Mouse (Mus musculus): ENCODE data around the gene Gm45717. TPM values are rescaled to one million over a fixed set of nuclear protein-coding genes. Genes with fewer than 3 reads are reported as not detected.

Gm45717 gene
- not detected for total RNA-seq (2021)
- not detected in 2 replicates for polyA plus RNA-seq (2012; rRNA removed)
- long read RNA-seq: 0 reads

- intact Hi-C loops (cut with DNase I): loop anchor here (5.0 kb wide), 1 partner anchor 49 kb away; no protein-coding TSS in a partner anchor
- Histone ChIP-seq H3K27me3 (ENCODE audit: control insufficient read depth, insufficient read depth, low read length) (no peaks in the 10 kb centered on the region), H3K4me1 (ENCODE audit: control insufficient read depth, insufficient read depth, low read length) (peaks cover 28% of the 10 kb centered on the region), H3K36me3 (ENCODE audit: control insufficient read depth, insufficient read depth, low read length) (peaks cover 3% of the 10 kb centered on the region; the same call in 1 of the 2 replicates), H3K79me2 (replicated peaks; ENCODE audit: control insufficient read depth, insufficient read depth, low read length) (no peaks in the 10 kb centered on the region), H3K9ac (ENCODE audit: low read depth, low read length) (peak within 1 kb of the TSS; percentile 67), H3K27ac (peak within 1 kb of the TSS; percentile 95), H3K4me3 (peak within 1 kb of the TSS; percentile 69)
- peak; percentile 81 to 89 for DNase-seq
- 12% methylated on average over 11 of the region's 11 CpGs for WGBS
- TF ChIP-seq EP300 (IDR thresholded peaks at IDR 0.05; ENCODE audit: insufficient read depth, low read depth, low read length) (peak; percentile 90), POLR2A (IDR thresholded peaks at IDR 0.05; ENCODE audit: insufficient read depth, low read depth, low read length) (peak; percentile 96), CTCF (IDR thresholded peaks at IDR 0.05) (no peak)
Observed at GRCm38 (mm10) chr7:140955758-140956555, at the start of gene Gm45717, which contains the start of gene Ifitm2. Gene Gm45717, minus strand, starts transcription at chr7:140955937. Gene Ifitm2, minus strand, starts transcription at chr7:140955987.

- 66% methylated on average over 5 of the region's 5 CpGs for WGBS
- Histone ChIP-seq H3K27ac (no peak overlapping the region), H3K9ac (ENCODE audit: low read depth, low read length) (no peak overlapping the region), H3K4me1 (ENCODE audit: control insufficient read depth, insufficient read depth, low read length) (no peaks in the 10 kb centered on the region), H3K36me3 (ENCODE audit: control insufficient read depth, insufficient read depth, low read length) (no peaks in the 10 kb centered on the region), H3K4me3 (no peak overlapping the region), H3K79me2 (replicated peaks; ENCODE audit: control insufficient read depth, insufficient read depth, low read length) (no peaks in the 10 kb centered on the region), H3K27me3 (ENCODE audit: control insufficient read depth, insufficient read depth, low read length) (no peaks in the 10 kb centered on the region)
- no peak for TF ChIP-seq EP300 (IDR thresholded peaks at IDR 0.05; ENCODE audit: insufficient read depth, low read depth, low read length)
- intact Hi-C loops (cut with DNase I): no loop called here
- DNase-seq: no peak
Observed at GRCm38 (mm10) chr7:141003248-141004010, 47.7 kb upstream of the Gm45717 start.

- intact Hi-C loops (cut with DNase I): no loop called here
- DNase-seq: no peak
- WGBS: 72% methylated on average over 15 of the region's 15 CpGs
- TF ChIP-seq CTCF (IDR thresholded peaks at IDR 0.05): no peak
- no peak for TF ChIP-seq POLR2A (IDR thresholded peaks at IDR 0.05; ENCODE audit: insufficient read depth, low read depth, low read length)
- TF ChIP-seq EP300 (IDR thresholded peaks at IDR 0.05; ENCODE audit: insufficient read depth, low read depth, low read length): no peak
- Histone ChIP-seq H3K4me1 (ENCODE audit: control insufficient read depth, insufficient read depth, low read length) (no peaks in the 10 kb centered on the region), H3K36me3 (ENCODE audit: control insufficient read depth, insufficient read depth, low read length) (no peaks in the 10 kb centered on the region), H3K27me3 (ENCODE audit: control insufficient read depth, insufficient read depth, low read length) (peaks cover 1% of the 10 kb centered on the region; the same call in 1 of the 2 replicates), H3K79me2 (replicated peaks; ENCODE audit: control insufficient read depth, insufficient read depth, low read length) (no peaks in the 10 kb centered on the region), H3K9ac (ENCODE audit: low read depth, low read length) (no peak overlapping the region), H3K27ac (no peak overlapping the region), H3K4me3 (no peak overlapping the region)
Observed at GRCm38 (mm10) chr7:141000881-141001708, 45.4 kb upstream of the Gm45717 start.

- Histone ChIP-seq H3K27me3 (ENCODE audit: control insufficient read depth, insufficient read depth, low read length) (peaks cover 1% of the 10 kb centered on the region; the same call in 1 of the 2 replicates), H3K4me1 (ENCODE audit: control insufficient read depth, insufficient read depth, low read length) (no peaks in the 10 kb centered on the region), H3K79me2 (replicated peaks; ENCODE audit: control insufficient read depth, insufficient read depth, low read length) (no peaks in the 10 kb centered on the region), H3K36me3 (ENCODE audit: control insufficient read depth, insufficient read depth, low read length) (no peaks in the 10 kb centered on the region), H3K27ac (no peak overlapping the region), H3K9ac (ENCODE audit: low read depth, low read length) (no peak overlapping the region), H3K4me3 (no peak overlapping the region)
- no peak for TF ChIP-seq POLR2A (IDR thresholded peaks at IDR 0.05; ENCODE audit: insufficient read depth, low read depth, low read length)
- no peak for TF ChIP-seq EP300 (IDR thresholded peaks at IDR 0.05; ENCODE audit: insufficient read depth, low read depth, low read length)
- no peak for TF ChIP-seq CTCF (IDR thresholded peaks at IDR 0.05)
- no peak for DNase-seq
- intact Hi-C loops (cut with DNase I): no loop called here
- WGBS: 70% methylated on average over 11 of the region's 11 CpGs
Observed at GRCm38 (mm10) chr7:140998853-140999700, 43.3 kb upstream of the Gm45717 start.

GRCm38 (mm10) chr7:140997817-140998216, 42.1 kb upstream of the Gm45717 start:
- Histone ChIP-seq H3K9ac (ENCODE audit: low read depth, low read length) (no peak overlapping the region), H3K27me3 (ENCODE audit: control insufficient read depth, insufficient read depth, low read length) (peaks cover 1% of the 10 kb centered on the region; the same call in 1 of the 2 replicates), H3K27ac (no peak overlapping the region), H3K36me3 (ENCODE audit: control insufficient read depth, insufficient read depth, low read length) (no peaks in the 10 kb centered on the region), H3K4me1 (ENCODE audit: control insufficient read depth, insufficient read depth, low read length) (no peaks in the 10 kb centered on the region), H3K79me2 (replicated peaks; ENCODE audit: control insufficient read depth, insufficient read depth, low read length) (no peaks in the 10 kb centered on the region), H3K4me3 (no peak overlapping the region)
- intact Hi-C loops (cut with DNase I): no loop called here
- no peak for DNase-seq
- no peak for TF ChIP-seq CTCF (IDR thresholded peaks at IDR 0.05)
- no peak for TF ChIP-seq EP300 (IDR thresholded peaks at IDR 0.05; ENCODE audit: insufficient read depth, low read depth, low read length)
- TF ChIP-seq POLR2A (IDR thresholded peaks at IDR 0.05; ENCODE audit: insufficient read depth, low read depth, low read length): no peak
- WGBS: 34% methylated on average over 1 of the region's 1 CpGs
